Mouse (Mus musculus) midbrain, embryonic 13.5 days (tissue): ENCODE measurements around the gene Nipal1. TPM values are rescaled to one million over a fixed set of nuclear protein-coding genes. Genes with fewer than 3 reads are reported as not detected.

Experiments used
- ATAC-seq: fragments of 200-750 bp; cut with Nextera tagmentation; 2 replicates; pipeline ENCODE4 v1.8.0; 2017; ENCODE audit warnings: mild to moderate bottlenecking, moderate TSS enrichment, moderate library complexity
- H3K27ac ChIP-seq: fragments of 300-500 bp; sonication (generic); 2 replicates; pipeline ENCODE4 v1.5.1; 2015; ENCODE audit warnings: inconsistent platforms, mild to moderate bottlenecking, moderate library complexity
- H3K27me3 ChIP-seq: fragments of 300-500 bp; sonication (generic); 2 replicates; pipeline ENCODE4 v1.6.1; 2015; ENCODE audit warnings: mild to moderate bottlenecking, inconsistent platforms
- H3K36me3 ChIP-seq: fragments of 300-500 bp; sonication (generic); 2 replicates; pipeline ENCODE4 v1.6.1; 2015; ENCODE audit warnings: mild to moderate bottlenecking, inconsistent platforms
- H3K4me1 ChIP-seq: fragments of 300-500 bp; sonication (generic); replicated peaks from 2 replicates; pipeline ENCODE4 v1.6.1; 2015; ENCODE audit warnings: inconsistent platforms
- H3K4me2 ChIP-seq: fragments of 300-500 bp; sonication (generic); replicated peaks from 2 replicates; pipeline ENCODE4 v1.6.1; 2015; ENCODE audit warnings: moderate library complexity, mild to moderate bottlenecking, inconsistent platforms
- H3K4me3 ChIP-seq: fragments of 300-500 bp; sonication (generic); replicated peaks from 2 replicates; pipeline ENCODE4 v1.5.1; 2015; ENCODE audit warnings: mild to moderate bottlenecking, inconsistent platforms
- H3K9ac ChIP-seq: fragments of 300-500 bp; sonication (generic); replicated peaks from 2 replicates; pipeline ENCODE4 v1.6.1; 2015; ENCODE audit warnings: mild to moderate bottlenecking, inconsistent platforms
- H3K9me3 ChIP-seq: fragments of 300-500 bp; sonication (generic); 2 replicates; pipeline ENCODE4 v1.6.1; 2016; ENCODE audit warnings: mild to moderate bottlenecking, inconsistent platforms
- WGBS: fragments of 180-500 bp; shearing (Covaris S2); methylation state at CpG from one replicate; pipeline ENCODE4 v1.1.7; 2015; 5-methylcytosine and 5-hydroxymethylcytosine counted together
- polyA plus RNA-seq: library from polyadenylated mRNA; unstranded; fragments of >200 nt; fragmentation: Nextera tagmentation; extraction: Ambion mirVana; gene quantifications from 2 replicates; pipeline ENCODE4 v1.2.1, GENCODE M21; 2015

Gene Nipal1
- 0.79 and 1.5 TPM in 2 replicates for polyA plus RNA-seq

DNA sequence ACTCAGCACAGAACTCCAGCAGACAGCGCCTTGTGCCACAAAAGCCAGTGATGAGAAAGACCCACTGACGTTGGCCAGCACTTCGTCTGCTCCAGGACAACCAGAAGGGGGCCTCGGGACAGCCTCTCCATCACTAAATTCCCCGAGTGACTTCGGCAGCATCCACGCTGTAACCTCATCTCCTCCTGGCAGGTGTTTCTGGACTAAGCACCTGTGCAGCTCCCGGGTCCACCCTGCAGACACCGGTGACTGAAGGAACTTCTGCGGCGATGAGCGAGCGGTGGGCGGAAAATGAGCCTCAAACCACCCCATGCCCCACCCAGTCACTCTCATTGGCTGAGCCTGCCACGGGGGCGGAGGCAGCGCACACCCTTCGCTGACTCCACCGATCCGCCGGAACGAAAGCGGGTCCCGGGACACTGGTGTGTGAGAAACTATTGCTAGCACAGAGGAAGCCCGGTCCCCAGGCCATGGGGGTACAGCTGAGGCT is at the start of gene Nipal1:
Nipal1 (plus strand) TSS at position 378 of the 490 bp plus-strand sequence.
- under 1% methylated on average over 25 of the region's 25 CpGs for WGBS

DNA sequence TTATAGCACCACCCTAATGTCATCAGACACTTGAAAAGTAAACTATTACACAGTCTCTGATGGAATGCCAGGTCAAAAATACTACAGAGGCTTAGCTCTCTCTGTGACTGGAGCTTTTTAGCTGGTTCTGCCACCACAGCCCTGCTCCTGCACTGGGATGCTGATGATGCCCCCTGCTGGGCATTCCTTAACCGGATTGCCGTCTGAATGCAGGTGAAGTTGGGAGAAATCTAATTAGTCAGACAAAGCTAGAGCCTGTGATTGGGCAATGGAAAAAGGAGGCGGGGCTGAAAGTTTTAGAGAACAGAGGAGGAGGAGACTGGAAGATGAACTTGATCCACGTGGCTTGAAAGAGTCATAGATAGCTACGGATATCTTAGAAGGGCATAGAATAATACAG is 46.6 kb upstream of the Nipal1 start:
- H3K27ac ChIP-seq = no peak overlapping the region
- H3K27me3 ChIP-seq = no peaks in the 10 kb centered on the region
- H3K4me1 ChIP-seq = no peaks in the 10 kb centered on the region
- H3K9ac ChIP-seq = no peak overlapping the region
- 8% methylated on average over 5 of the region's 5 CpGs for whole genome bisulfite sequencing
- H3K36me3 ChIP-seq = no peaks in the 10 kb centered on the region
- no peaks in the 10 kb centered on the region for H3K9me3 ChIP-seq
- H3K4me3 ChIP-seq = no peak overlapping the region
- no peak overlapping the region for H3K4me2 ChIP-seq
- 0 out of 2 replicates have a peak, but pooled peaks have one; percentile 24 for ATAC-seq

More for the DNA sequence above, at the start of gene Nipal1:
- H3K36me3 ChIP-seq = no peaks in the 10 kb centered on the region
- ATAC-seq = peak; percentile 96
- H3K4me2 ChIP-seq = peak within 1 kb of the TSS; percentile 87
- peaks cover 9% of the 10 kb centered on the region for H3K4me1 ChIP-seq
- H3K27me3 ChIP-seq = peaks cover 46% of the 10 kb centered on the region
- no peaks in the 10 kb centered on the region for H3K9me3 ChIP-seq
- peak within 1 kb of the TSS; percentile 51 for H3K9ac ChIP-seq
- H3K27ac ChIP-seq = no peak within 1 kb of the TSS
- H3K4me3 ChIP-seq = peak within 1 kb of the TSS; percentile 52

DNA sequence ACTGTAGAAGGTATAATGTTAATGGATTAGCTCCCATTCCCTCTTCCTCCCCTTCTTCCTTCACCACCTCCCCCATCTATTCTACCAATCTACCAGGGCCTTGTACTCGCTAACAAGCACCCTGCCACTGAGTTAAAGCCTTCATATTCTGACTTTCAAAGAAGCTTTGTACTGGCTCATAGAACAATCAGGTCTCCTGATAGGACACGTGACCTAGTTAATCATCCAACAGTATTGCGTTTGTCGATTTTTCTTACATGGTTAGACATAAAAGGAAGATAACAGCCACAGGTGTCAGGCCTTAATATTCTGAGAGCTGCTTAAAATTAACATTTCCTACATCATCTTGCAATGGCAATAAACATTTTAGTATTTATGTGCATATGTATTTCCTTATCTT is 44.5 kb upstream of the Nipal1 start:
- no peak overlapping the region for H3K4me3 ChIP-seq
- WGBS = 87% methylated on average over 4 of the region's 4 CpGs
- no peaks in the 10 kb centered on the region for H3K36me3 ChIP-seq
- no peak overlapping the region for H3K9ac ChIP-seq
- ATAC-seq = no peak
- H3K27me3 ChIP-seq = no peaks in the 10 kb centered on the region
- H3K27ac ChIP-seq = no peak overlapping the region
- H3K4me2 ChIP-seq = no peak overlapping the region
- H3K9me3 ChIP-seq = no peaks in the 10 kb centered on the region
- H3K4me1 ChIP-seq = no peaks in the 10 kb centered on the region

DNA sequence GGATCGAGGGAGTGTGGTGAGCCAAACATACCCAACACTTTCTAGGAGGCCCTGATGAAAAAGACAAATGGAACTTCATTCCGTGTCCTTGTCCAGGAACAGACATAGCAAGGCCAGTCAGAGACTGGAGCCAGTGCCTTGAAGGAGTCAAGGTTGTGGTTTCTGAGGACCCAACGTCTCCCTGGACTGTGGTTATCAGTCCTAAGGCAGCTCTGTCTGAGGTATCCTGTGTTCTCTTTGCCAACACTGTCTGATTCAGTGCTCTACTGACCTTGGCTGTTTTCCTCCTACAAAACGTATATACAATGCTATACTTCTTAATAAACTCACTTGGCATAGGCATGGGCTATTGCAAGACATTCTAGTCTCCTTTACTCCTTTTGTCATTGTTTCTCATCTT is 30.2 kb upstream of the Nipal1 start:
- Histone ChIP-seq H3K4me2 (no peak overlapping the region), H3K4me1 (no peaks in the 10 kb centered on the region), H3K27ac (no peak overlapping the region), H3K9ac (no peak overlapping the region), H3K27me3 (no peaks in the 10 kb centered on the region), H3K36me3 (no peaks in the 10 kb centered on the region), H3K9me3 (no peaks in the 10 kb centered on the region), H3K4me3 (no peak overlapping the region)
- WGBS = 87% methylated on average over 4 of the region's 4 CpGs
- no peak for ATAC-seq

DNA sequence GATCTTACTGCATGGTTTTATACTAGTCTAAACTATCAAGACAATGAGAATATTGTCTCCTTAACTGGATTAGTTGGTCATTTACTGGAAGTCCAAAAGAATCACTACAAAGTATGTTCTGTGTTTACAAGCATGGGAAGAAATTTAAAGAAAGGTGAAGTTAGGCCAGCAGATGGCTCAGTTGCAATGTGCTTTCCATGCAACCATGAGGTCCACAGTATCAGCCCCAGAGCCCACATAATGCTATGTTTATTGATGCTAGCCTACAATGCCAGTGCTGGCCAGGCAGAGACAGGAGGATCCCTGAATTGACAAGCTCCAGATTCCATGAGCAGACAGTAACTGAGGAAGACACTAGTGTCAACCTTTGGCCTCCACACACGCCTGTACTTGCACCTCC is 26.6 kb upstream of the Nipal1 start:
- no peak for ATAC-seq
- WGBS = 86% methylated on average over 1 of the region's 1 CpGs

DNA sequence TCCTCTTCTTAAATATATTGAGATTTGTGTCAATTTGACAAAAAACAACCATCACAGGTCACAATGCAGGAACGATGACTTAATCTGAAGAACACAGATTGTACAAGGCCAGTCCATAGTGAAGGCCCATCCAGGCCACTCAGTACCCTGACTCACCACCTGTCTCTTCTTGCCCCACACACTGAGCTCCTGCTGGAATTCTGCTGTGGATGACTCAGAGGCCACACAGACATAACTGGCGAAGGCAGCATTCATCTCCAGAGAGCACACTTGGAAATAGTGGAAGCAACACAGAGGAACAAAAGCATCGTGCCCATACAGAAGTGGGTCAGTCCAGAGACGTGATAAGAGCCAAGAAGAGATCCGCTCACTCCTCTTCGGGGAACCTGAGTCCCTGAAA is 17.6 kb upstream of the Nipal1 start:
- Histone ChIP-seq H3K4me3 (no peak overlapping the region), H3K4me2 (no peak overlapping the region), H3K9me3 (no peaks in the 10 kb centered on the region), H3K27me3 (no peaks in the 10 kb centered on the region), H3K36me3 (no peaks in the 10 kb centered on the region), H3K27ac (no peak overlapping the region), H3K4me1 (no peaks in the 10 kb centered on the region), H3K9ac (no peak overlapping the region)
- 92% methylated on average over 6 of the region's 6 CpGs for WGBS
- ATAC-seq = no peak

More for the DNA sequence above, 26.6 kb upstream of the Nipal1 start:
- no peak overlapping the region for H3K4me2 ChIP-seq
- H3K9ac ChIP-seq = no peak overlapping the region
- no peaks in the 10 kb centered on the region for H3K4me1 ChIP-seq
- H3K36me3 ChIP-seq = no peaks in the 10 kb centered on the region
- H3K27me3 ChIP-seq = no peaks in the 10 kb centered on the region
- no peaks in the 10 kb centered on the region for H3K9me3 ChIP-seq
- no peak overlapping the region for H3K27ac ChIP-seq
- H3K4me3 ChIP-seq = no peak overlapping the region

DNA sequence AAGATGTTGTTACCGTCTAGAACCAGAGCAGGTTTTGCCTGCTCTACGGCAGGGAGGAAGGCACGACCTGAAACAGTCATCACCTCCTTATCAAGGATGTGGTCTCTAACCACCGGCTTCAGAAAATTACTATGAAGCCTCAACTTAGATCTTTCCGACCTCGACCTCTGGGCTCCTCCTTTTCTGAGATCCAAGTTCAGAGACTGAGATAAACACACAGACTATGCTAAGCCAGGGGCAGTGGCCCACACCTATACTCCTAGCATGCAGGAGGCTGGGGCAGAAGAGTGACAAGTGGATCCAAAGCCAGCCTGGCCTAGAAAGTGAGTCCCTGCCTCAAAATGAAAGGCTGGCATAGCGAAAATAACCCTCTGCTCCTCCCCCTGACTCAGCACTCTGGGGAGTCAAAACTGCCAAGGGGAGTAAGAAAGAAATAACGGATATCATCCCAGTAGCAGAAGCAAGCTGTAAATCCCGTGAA is 12.8 kb upstream of the Nipal1 start:
- no peak for ATAC-seq
- H3K4me1 ChIP-seq = no peaks in the 10 kb centered on the region
- H3K4me3 ChIP-seq = no peak overlapping the region
- no peaks in the 10 kb centered on the region for H3K27me3 ChIP-seq
- H3K9me3 ChIP-seq = no peaks in the 10 kb centered on the region
- no peak overlapping the region for H3K27ac ChIP-seq
- no peak overlapping the region for H3K9ac ChIP-seq
- no peak overlapping the region for H3K4me2 ChIP-seq
- 86% methylated on average over 9 of the region's 9 CpGs for WGBS
- no peaks in the 10 kb centered on the region for H3K36me3 ChIP-seq

DNA sequence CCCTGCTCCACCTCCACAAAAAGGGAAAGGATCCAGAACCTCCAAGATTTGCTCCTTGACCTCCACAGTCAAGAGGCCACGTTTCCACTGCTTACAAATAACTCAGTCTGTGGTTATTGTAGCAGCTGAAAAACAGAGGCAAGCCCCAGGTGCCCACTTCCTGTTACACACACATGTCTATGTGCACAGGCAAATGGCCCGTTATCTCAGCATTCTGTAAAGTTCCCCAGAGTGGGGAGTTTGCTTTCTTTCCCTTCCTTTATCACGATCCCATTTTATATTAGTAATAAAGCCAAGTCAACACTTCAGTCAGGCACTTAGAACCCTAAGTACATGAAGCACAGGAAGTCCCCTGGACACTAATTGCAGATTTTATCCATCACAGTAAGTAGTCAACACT is 11.5 kb upstream of the Nipal1 start:
- Histone ChIP-seq H3K4me2 (no peak overlapping the region), H3K36me3 (no peaks in the 10 kb centered on the region), H3K9ac (no peak overlapping the region), H3K9me3 (no peaks in the 10 kb centered on the region), H3K4me3 (no peak overlapping the region), H3K27me3 (no peaks in the 10 kb centered on the region), H3K27ac (no peak overlapping the region), H3K4me1 (no peaks in the 10 kb centered on the region)
- 76% methylated on average over 3 of the region's 3 CpGs for whole genome bisulfite sequencing
- no peak for ATAC-seq

DNA sequence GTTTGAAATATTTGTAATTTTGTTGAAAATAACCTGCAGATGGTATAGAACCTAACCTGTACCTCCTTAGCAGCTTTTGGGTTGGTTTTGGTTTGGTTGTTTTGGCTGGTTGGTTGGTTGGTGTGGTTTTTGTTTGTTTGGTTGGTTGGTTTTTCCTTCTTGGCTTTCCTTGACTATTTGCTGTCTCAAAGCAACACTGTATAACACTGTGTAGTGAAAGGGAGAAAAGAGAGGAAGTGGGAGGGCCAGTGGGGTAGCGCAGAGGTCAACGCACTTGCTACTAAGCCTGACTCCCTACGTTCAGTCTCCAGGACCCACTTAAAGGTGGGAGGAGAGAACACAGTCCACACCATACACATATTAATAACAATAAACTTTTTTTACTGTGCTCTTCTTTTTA is 11.0 kb upstream of the Nipal1 start:
- no peaks in the 10 kb centered on the region for H3K9me3 ChIP-seq
- H3K27ac ChIP-seq = no peak overlapping the region
- H3K4me1 ChIP-seq = no peaks in the 10 kb centered on the region
- no peaks in the 10 kb centered on the region for H3K27me3 ChIP-seq
- H3K36me3 ChIP-seq = no peaks in the 10 kb centered on the region
- no peak overlapping the region for H3K9ac ChIP-seq
- no peak overlapping the region for H3K4me3 ChIP-seq
- ATAC-seq = no peak
- WGBS = 94% methylated on average over 3 of the region's 3 CpGs
- H3K4me2 ChIP-seq = no peak overlapping the region

DNA sequence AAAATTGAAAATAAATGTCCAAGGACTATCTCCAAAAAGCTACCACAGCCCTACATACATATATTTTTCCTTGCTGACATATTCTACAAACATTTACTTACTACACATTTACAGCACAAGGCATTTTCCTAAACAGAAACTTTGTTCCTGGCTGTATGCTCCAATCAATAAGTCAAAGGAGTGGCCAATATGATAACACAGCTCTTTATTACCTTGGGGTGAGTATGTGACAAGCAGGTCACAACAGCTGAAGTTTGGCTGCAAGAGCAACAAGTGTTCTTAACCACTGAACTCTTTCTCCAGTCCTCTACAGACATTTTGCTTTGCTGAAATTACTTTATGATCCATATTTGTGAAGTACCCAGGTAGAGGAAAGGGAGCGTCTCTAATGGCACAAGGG is 7.5 kb upstream of the Nipal1 start:
- no peak overlapping the region for H3K4me3 ChIP-seq
- WGBS = 93% methylated on average over 1 of the region's 1 CpGs
- H3K27ac ChIP-seq = no peak overlapping the region
- no peak overlapping the region for H3K4me2 ChIP-seq
- no peaks in the 10 kb centered on the region for H3K4me1 ChIP-seq
- no peak for ATAC-seq
- H3K9me3 ChIP-seq = no peaks in the 10 kb centered on the region
- H3K9ac ChIP-seq = no peak overlapping the region
- no peaks in the 10 kb centered on the region for H3K36me3 ChIP-seq
- H3K27me3 ChIP-seq = peaks cover 6% of the 10 kb centered on the region; the same call in 1 of the 2 replicates

DNA sequence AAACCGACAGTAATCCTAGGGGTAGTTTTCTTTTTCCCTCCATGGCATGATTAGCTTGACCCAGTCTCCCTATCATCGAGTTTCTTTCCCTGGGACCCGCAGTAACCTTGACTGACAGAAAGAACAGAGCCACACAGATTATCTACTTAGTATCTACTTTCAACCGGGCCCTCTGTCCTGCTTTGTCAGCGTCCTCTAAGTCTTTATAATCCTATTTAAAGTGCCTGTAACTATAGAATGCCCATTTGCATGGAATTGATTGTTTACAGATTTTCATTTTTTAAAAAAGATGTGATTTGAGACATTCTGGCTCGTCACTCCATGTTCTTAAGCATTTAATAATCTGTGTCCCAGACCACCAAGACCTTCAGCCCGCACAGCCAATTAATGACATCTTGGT is 3.9 kb upstream of the Nipal1 start:
- no peak overlapping the region for H3K9ac ChIP-seq
- H3K4me1 ChIP-seq = peaks cover 9% of the 10 kb centered on the region
- ATAC-seq = no peak
- H3K4me2 ChIP-seq = no peak overlapping the region
- H3K27ac ChIP-seq = no peak overlapping the region
- no peaks in the 10 kb centered on the region for H3K9me3 ChIP-seq
- H3K36me3 ChIP-seq = no peaks in the 10 kb centered on the region
- WGBS = 41% methylated on average over 7 of the region's 7 CpGs
- H3K27me3 ChIP-seq = peaks cover 34% of the 10 kb centered on the region
- no peak overlapping the region for H3K4me3 ChIP-seq

DNA sequence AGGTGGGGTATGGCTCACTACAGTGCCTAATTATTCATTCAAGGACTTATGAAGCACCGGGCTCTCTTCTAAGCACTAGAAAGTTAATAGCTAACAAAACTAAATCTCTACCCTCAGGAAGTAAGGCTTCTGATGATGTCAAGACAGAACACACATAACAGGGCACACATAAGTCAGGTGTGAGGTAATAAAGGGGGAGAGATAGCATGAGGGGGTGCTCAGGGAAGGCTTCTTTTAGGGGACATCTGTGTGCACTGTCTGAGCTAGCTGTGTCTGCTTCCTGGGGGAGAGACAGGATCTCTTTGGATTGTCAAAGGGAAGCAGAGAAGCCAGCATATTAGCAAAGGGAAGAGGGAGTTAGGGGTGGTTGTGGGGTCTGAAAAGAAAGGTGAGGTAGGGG is 3.4 kb upstream of the Nipal1 start, which contains the start of gene Cnga1:
Cnga1 (minus strand) TSS at position 101 of the 400 bp plus-strand sequence.
- Histone ChIP-seq H3K9ac (no peak within 1 kb of the TSS), H3K27me3 (peaks cover 38% of the 10 kb centered on the region), H3K36me3 (no peaks in the 10 kb centered on the region), H3K4me3 (no peak within 1 kb of the TSS), H3K4me1 (peaks cover 9% of the 10 kb centered on the region), H3K9me3 (no peaks in the 10 kb centered on the region), H3K4me2 (no peak within 1 kb of the TSS), H3K27ac (no peak within 1 kb of the TSS)
- 79% methylated on average over 1 of the region's 1 CpGs for WGBS
- ATAC-seq = no peak

DNA sequence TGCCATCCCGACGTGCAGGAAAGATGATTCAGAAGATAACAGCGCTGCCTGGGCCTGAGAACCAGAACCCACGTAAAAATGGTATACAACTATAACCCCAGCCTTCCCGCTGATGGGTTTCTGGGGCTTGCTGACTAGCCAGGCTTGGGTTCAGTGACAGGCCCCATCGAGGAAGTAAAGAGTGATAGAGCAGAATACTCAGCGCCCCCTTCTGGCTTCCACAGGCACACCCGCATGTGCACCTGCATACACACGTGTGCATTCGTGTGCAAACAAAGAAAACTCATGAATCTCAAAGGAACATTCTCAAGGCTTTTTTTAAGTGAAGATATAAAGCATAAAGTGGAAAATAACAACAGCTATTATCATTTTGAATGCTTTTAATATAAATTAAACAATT is 1.5 kb upstream of the Nipal1 start:
- no peak overlapping the region for H3K27ac ChIP-seq
- peaks cover 9% of the 10 kb centered on the region for H3K4me1 ChIP-seq
- no peak overlapping the region for H3K9ac ChIP-seq
- no peaks in the 10 kb centered on the region for H3K36me3 ChIP-seq
- H3K4me2 ChIP-seq = no peak overlapping the region
- WGBS = 42% methylated on average over 10 of the region's 10 CpGs
- H3K27me3 ChIP-seq = peaks cover 46% of the 10 kb centered on the region
- no peak overlapping the region for H3K4me3 ChIP-seq
- ATAC-seq = no peak
- H3K9me3 ChIP-seq = no peaks in the 10 kb centered on the region
